Mouse (Mus musculus): ENCODE measurements around the gene Mdga1. TPM values are rescaled to one million over a fixed set of nuclear protein-coding genes. Genes with fewer than 3 reads are reported as not detected.
"Not testable (repeated sequence)": the region's sequence is repeated elsewhere in the genome, so short reads cannot be mapped to it uniquely, and the experiment has no call there.

Mdga1 gene
- polyA plus RNA-seq, 1 experiment from 2014 or later: 2.0 TPM

- not testable (repeated sequence) for H3K79me2 ChIP-seq (ENCODE audit: inconsistent target); H3K36me3 ChIP-seq (ENCODE audit: inconsistent target)
- WGBS (ENCODE audit: missing documents): 40% methylated on average over 3 of the region's 4 CpGs
Observed at GRCm38 (mm10) chr17:29781472-29781871, 188.4 kb downstream of the Mdga1 start.

GRCm38 (mm10) chr17:29778021-29778420 lies 191.9 kb downstream of the Mdga1 start:
- Histone ChIP-seq H3K36me3 (ENCODE audit: inconsistent target) (no peaks in the 10 kb centered on the region), H3K4me3 (ENCODE audit: inconsistent target) (no peak overlapping the region), H3K27ac (no peak overlapping the region), H3K79me2 (ENCODE audit: inconsistent target) (no peaks in the 10 kb centered on the region)
- 81% methylated on average over 8 of the region's 8 CpGs for WGBS (ENCODE audit: missing documents)

More at GRCm38 (mm10) chr17:29781472-29781871, 188.4 kb downstream of the Mdga1 start:
- H3K4me3 ChIP-seq (ENCODE audit: inconsistent target); H3K27ac ChIP-seq: not testable (repeated sequence)

Other genes with a start within 250 kb of the Mdga1 start
- 78.2 to 116 TPM (median 81.6 TPM) in 3 replicates for gene Zfand3, start 34.6 kb upstream of the Mdga1 start, polyA plus RNA-seq (2018)